Mouse (Mus musculus): ENCODE data around the gene Ikzf3.

GRCm38 (mm10) chr11:98586892-98587563 lies 41.2 kb upstream of the Ikzf3 start, which contains the start of gene Ormdl3:
- TF ChIP-seq POLR2A (IDR thresholded peaks at IDR 0.05; ENCODE audit: low read depth, low read length) (no peak), CTCF (conservative IDR thresholded peaks at IDR 0.05; ENCODE audit: insufficient read depth, insufficient read length, low read depth, low read length) (no peak)

All from kidney, adult 2 months (tissue).